Mouse (Mus musculus) 3134 (cell line): ENCODE measurements around the gene Polr3b.

ENCODE experiments used
- DNase-seq: peaks from one replicate; pipeline ENCODE4 v3.0.0-alpha.2; 2011; ENCODE audit warnings: low spot score; ENCODE audit not compliant: insufficient read length; ENCODE audit errors: extremely low read depth

The Polr3b gene

DNA sequence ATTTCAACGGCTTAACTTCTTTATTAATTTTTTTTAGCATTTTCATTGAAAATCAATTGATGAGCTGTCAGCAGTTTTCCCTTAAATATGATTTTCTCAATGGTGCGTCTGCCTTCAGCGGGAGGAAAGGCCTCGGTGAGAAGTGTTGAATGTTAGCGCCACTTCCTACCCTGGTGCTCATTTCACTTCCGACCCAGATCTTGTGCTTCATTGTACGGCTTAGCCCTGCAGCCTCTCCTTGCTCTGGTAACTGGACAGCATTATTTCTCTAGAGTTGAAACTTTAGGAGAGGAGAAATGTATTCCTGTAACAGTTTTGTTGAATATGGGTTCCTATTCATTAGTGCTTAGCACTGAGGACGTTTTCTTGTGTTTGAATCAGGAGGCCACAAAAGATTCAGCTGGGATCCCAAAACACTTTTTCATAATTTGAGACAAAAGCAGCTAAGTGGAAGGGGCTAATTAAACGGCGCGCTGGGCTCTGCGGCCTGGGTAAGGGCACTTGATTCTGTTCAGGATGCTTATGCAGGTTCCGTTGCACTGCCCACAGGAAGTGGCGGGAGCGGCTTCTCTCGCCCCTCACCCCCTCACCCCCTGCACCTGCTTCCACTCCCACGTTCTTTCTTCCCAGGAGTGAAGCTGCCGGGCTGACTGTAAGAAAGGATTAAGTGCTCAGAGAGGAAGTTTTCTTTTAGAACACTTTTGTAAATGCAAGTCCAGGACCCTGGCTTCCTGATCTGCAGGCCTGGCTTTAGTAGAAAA lies 36.2 kb downstream of the Polr3b start:
- no peak for DNase-seq

DNA sequence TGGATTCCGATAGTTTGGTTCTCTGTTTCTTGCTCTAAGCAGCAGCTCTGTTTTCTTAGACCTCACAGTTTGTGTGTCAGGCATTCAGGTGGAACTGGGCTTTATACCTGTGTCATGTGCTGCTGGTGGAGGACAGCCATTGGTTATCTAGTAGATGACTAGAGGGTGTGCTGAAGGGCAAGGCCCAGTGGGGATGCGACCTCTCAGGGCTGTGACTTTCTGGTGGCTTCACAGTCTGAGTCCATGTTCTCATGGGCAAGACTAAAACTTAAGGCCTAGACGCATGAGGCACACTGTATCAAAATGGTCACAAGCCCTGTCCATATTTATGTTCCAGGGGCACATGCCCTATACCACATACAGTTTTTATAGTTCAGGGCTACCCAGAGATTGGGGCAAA lies 37.2 kb downstream of the Polr3b start:
- no peak for DNase-seq

DNA sequence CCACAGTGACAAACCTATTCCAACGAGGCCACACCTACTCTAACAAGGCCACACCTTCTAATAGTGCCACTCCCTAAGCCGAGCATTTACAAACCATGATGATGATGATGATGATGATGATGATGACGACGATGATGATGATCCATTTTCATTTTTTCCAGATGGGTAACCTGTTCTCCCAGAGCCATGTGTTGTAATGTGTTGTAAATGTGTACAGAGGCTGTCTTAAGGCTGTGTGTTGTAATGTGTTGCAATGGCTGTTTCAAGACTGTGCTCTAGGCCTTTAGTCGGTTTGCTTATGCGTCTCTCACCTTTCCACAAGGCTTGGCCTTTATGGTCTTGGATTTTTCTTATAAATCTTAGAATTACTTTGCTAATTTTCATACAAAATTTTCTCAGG lies 40.0 kb downstream of the Polr3b start:
- DNase-seq = no peak

DNA sequence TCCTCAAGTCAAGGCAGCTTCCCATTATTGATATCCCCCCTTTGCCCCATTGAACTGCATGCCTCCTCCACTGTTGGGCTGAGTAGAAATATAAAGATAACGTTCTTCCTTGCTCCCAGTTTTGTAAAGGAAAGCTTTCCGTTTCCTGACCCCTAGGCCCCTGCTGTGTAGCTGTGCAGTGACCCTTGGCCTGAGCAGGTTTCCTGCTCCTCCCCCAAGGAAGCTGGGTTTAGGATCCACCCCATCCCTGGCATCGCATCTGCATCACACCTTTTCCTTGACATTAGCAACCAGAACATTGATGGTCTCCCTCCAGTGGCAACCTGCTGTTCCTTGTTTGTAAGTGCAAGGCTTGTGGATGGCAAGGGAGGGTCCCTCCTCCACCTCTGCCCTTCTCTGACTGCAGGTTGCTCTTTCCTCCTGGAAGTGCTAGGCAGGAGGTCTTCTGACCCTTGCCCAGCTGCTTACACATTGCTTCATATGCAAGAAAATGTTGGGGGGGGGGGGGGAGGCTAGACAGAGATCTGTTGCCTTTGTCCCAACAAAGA lies 43.7 kb downstream of the Polr3b start:
- DNase-seq = no peak

DNA sequence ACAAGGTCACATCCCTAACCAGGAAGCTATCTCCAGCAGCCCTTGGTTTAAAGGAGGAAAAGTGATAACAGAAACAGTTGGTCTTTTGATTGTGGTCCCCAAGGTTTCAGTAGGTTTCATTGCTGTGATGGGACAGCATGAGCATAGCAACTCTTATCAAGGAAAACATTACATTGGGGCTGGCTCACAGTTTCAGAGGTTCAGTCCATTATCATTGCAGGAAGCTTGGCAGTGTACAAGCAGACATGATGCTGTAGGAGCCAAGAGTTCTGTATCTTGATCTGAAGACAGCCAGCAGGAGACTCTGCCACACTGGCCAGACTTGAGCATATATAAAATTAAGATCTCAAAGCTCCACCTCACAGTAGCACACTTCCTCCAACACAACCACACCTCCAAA lies 53.6 kb downstream of the Polr3b start:
- no peak for DNase-seq

DNA sequence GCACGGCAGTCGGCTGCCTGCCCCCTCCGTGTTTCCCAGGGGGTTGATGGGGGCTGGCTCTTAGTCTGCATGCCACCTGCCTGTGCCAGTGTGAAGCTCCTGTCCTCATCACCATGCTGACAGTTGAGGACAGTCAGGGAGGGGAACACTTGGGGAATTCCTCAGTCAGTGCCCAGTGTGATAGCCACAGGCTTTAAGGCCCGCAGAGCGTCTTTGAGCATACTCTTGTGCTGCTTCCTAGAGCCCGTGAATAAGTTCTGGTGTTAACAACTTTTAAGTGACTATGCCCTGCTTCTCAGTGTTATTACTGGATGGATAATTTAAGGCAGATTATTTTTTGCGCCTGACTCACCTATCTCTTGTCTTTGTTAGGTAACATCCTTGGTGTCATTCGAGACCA lies 54.4 kb downstream of the Polr3b start:
- DNase-seq = no peak

DNA sequence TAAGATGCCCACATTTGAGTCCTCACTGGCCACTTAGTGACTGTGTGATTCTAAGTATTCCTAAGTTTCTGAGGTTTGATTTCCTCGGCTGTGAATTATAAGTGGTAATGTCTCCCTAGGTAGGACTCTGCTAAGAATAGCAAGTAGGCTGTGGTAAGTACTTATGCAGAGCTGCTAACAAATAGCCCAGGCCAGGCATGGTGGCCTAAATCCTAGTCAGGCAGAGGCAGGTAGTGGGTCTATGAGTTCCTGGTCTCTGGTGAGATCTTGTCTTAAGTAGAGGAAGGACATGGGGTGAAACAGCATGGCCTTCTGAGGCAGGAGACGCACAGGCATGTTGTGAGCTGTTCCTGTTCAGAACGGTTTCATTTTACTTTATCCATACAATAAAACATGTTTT lies 55.8 kb downstream of the Polr3b start:
- no peak for DNase-seq

DNA sequence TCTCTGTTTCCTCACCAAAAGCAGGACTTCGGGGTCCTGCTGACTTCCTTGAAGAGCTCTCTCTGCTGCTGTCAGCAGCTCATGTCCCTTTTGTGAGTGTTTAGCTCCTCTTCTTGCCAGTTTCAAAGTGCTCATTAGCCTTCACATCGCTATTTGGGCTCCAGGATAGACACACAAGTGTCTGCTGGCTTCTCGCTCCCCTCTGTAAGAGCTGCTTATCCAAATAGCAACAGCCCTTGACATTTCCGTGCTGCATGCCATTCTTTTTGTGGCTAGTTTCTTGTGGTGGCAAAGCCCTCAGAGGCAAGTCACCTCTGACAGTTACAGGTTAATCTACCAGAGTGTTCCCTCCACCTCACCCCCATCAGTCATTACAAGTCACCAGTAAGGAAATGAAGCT lies 56.3 kb downstream of the Polr3b start:
- no peak for DNase-seq

DNA sequence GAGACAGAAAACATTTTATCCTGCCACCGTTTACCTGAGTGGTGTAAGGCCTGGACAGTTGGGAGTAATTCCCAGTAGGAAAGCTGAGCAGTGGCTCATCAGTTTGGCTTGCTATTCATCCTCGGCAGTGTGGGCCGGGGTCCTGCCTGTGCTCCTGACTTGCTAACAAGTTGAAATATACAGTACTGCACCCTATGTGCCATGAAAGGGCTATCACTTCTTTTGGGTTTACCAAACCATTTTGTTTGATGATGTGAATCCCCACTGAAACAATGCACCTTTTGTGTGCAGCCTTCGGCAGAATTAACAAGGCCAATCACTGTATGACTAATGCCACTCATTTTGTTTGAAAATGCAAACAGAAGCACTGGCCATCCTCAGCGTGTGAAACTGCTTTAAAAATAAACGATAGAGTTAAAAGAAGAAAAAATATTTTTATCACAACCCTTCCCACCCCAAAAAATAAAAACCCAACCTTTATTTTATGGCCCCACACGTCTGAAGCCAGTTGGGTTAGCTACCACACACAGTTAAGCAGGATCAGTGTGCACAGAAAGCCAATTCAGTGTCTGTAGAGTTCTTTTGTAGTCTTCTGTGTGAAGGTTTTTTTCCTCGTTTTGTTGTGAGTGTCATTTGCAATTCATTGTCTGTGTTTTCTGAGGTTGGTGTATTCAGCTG lies 63.5 kb downstream of the Polr3b start:
- no peak for DNase-seq

DNA sequence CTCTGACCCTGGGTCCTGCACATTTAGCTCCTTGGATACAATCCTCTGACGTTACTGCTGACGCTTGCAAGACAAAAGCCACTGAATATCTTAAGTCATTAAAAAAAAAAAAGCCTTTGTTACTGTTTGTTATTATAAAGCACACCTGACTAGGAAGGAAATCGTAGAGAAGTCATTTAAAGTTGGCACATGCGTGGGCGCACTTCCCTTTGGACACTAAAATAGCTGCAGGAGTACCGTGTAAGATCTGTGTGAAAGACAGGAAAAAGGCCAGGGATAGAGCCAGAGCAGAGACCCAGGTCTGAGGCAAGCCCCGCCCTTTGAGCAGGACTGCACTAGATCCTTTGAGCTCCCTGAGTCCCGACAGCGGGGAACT lies 64.0 kb downstream of the Polr3b start:
- no peak for DNase-seq

DNA sequence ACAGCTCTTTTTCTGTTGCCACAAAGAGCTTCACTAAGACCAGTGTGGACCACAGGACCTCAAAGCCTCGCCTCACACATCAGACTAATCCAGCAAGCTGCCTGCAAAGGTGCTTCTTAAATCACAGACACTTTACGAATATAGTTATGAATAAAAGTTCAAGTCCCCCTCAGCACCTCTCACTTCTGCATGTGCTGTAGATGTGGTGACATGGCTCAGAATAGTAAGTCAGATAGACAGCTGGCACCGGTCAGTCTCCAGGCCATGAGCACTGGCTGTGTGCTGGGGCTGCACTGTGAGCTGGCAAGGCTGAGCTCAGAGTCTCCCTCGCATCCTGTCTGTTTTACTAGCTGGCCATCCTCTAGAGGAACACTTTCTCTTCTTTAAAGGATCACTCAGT lies 64.6 kb downstream of the Polr3b start:
- no peak for DNase-seq

DNA sequence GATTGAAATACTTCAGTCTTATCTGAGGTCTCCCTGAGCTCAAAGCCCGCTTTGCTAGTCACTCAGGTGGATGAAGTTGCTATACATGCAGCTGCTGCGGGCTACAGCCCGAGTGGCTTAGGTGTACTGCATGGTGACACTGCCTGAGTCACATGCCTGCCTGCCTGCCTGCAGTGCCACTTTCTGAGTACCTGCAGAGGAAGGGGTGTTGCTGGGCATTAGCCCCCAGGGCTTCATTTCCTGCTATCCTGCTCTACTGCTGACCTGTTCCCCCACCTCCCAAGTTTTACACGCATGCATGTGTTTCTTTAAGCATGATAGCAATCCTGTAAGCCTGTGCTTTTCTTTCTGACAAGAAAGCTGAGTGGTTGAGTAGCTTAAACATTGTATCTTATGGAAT lies 65.6 kb downstream of the Polr3b start:
- no peak for DNase-seq

DNA sequence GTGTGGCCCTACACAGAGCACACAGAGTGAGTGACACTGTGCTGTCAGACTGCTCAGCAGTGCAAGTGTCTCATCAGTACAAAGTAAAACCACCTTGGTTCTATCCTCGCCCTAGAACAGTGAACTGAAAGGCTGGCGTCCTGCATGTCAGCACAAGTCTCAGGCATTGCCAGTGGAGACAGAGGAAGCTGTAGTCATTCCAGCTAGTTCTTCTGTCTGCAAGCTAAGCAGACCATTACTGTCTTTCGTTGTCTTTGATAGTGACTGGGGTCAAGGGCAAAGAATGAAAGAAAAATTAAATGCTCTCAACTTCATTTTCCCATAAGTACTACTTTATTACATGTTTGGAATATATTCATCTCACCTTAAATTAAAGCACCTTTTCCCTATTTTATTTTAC lies 67.8 kb downstream of the Polr3b start:
- no peak for DNase-seq

DNA sequence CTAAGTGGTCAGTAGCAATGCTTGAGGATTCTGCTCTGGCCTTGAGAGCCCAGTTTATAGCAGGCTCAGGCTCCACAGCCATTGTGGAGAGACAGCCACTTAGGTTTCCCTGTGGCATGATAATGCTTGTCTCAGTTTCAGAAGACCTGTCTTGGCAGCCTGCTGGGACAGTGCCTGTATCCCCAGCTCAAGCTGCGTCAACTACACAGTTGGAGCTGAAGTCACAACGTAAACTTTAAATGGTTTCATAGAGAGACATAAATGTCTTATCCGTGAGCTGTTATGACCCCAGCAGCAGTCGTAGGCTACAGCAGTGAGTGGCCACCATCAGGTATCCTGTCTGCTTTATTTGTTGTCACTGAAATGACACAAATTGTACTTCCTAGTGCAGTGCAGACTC lies 68.7 kb downstream of the Polr3b start:
- no peak for DNase-seq

DNA sequence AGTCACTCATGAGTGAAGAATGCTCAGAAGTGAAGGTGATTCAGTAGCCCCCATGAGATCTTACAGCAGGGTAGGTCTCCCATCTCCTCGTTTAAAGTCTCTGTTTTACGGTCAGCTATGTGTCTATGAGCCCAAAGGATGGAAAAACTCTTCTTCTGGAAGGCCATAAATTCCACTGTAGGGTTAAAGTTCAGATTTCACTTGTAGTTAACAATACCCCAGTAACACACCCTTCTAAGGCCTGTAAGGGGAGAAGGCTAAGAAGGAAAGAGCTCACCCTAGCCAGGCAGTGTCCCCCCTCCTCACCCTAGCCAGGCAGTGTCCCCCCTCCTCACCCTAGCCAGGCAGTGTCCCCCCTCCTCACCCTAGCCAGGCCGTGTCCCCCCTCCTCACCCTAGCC lies 69.6 kb downstream of the Polr3b start:
- DNase-seq = no peak

DNA sequence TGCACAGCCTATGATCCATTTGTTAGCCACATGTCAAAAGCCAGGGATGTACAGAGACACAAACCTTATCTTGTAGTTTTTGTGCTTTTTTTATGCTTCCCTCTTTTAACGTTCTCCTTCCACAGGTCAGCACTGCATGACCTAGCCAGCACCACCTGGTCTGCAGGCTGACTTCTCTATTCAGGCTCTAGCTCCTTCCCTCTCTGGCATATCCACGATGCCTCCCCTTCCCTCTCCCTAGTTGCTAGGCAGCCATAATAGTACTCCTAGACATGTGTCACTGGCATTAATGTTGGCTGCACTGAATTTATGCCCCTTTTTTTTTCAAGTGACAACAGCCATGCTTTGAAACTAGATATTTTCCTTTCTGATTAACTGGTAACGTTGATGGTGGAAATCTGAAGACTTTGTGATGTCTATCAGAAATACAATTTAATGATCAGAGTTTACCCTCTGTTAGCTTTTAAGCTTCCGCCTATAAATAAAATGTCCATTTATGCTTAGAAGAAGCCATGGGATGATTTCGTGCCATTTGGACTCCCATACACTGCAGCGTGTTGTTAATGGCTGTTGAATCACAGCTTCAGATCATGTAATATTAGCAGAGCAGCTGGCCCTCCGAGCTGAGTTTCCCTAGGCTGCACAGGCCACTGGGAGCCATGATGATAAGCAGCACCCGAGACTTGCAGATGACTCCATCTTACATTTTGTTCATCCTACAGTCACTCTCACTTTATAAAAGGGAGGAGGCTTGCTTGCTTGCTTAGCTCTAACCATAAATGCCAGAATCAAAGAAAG lies 71.9 kb downstream of the Polr3b start:
- DNase-seq = no peak

DNA sequence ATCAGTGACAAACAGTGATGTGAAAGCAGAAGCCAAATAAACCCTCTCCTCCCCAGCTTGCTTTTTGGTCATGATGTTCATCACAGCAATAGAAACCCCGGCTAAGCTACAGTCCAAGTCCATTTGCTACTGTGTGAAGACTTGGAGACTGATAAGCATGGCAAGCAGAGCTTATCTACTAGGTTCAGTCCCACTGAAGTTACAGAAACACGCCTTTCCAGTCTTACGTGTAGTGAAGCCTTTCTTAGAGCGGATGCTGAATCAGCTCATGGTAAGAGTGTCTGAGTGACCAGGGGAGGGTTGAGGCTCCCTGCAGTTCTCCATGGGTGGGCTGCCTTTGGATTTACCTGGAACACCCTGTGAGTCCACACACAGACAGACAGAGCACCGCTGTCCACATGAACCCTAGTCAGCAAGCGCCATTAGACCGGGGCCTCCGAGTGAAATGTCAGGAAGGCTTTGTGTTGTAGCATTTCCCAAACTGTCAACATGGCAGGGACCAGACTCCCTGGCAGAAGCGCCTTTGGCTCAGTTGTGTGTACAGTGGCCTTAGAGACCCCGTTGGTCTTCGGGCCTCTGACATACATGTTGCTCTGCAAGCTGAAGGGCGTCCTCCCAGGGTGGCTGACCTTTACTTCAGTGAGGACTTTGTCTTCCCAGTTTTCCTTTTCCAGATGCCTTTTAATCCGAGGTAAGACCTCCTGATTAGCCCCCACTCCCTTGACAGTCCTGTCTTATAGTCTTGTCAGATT lies 78.3 kb downstream of the Polr3b start:
- DNase-seq = no peak

DNA sequence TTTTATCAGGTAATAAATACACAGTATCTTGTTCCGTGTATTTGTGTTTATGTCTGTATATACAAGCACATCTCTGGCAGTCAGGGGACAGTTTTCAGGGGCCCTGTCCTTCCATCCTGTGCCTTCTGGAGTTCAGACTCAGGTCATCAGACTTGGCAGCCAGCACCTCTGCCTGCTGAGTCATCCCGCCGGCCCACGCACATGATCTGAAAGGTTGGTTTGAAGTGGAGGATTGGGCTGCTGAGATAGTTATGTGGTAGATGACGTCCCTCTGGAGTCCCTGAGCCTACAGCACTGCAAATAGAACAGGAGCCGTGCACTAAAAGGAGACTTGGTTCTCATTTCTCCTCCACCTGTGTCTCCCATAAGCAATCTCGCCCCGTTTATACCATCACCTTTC lies 79.0 kb downstream of the Polr3b start:
- DNase-seq = peak; percentile 60

DNA sequence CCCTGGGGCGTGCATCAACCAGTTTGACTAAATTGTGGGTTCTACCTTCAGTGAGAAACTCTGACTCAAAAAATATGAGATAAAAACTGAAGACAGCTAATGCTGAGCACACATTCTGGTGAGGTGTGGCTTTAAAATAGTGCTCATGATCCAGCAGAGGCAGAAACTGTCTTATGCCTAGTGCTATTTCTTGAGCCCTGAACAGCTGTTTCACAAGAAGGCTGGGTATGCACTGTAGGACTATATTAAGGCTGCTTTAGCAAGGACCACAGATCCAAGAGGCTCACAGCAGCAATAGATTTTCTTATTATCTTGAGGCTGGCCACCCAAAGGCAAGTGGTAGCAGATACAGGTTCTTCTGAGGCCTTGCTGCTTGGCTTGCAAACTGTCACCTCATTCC lies 80.0 kb downstream of the Polr3b start:
- DNase-seq = no peak

DNA sequence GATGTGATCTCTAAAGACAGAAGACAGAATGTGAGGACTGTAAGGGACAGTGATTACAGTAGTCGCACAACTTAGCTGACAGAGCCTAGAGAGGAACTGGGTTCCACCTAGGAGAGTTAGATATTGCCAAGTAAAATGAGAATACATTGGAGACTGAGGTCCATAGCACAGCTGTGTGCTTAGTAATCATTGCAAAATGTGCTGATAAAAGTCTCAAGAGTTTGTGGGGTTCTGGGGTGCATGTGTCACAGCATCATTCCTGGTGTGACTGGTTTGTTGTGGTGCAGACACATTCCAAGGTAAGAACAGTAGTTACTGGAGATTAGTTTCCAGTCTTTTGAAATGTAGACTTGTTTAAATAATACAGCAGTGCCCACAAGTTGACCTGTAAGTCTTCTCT lies 82.5 kb downstream of the Polr3b start:
- DNase-seq = no peak

DNA sequence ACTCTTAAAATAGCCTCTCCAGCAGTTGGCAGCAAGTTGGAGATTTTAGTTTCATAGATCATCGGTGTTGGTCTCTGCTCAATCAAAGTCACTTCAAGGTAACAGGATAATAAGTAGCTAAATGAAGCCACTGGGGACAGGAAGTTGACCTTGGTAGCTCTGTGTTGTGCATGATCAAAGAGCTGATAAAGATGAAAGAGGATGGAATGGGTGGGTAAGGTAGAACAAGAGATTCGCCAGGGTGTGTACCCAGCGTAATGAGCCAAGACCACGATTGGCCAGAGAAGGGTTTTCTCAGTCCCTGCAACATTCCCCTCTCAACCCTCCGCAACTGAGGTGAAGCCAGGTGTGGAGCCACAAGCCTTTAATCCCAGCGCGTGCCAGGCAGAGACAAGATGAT lies 83.1 kb downstream of the Polr3b start:
- DNase-seq = no peak
